Mouse (Mus musculus) gastrocnemius, adult 2 months (tissue): Measurements from ENCODE around the gene Vmn2r25. TPM values are rescaled to one million over a fixed set of nuclear protein-coding genes. Genes with fewer than 3 reads are reported as not detected.
"Not testable (repeated sequence)": the region's sequence is repeated elsewhere in the genome, so short reads cannot be mapped to it uniquely, and the experiment has no call there.

Source experiments
- DNase-seq: peaks from one replicate; pipeline ENCODE4 v3.0.0; 2022
- H3K27ac ChIP-seq: fragments of 200-600 bp; 2 replicates; pipeline ENCODE4 v1.8.1; 2022; ENCODE audit warnings: mild to moderate bottlenecking
- H3K4me3 ChIP-seq: fragments of 200-600 bp; 2 replicates; pipeline ENCODE4 v1.8.1; 2022; ENCODE audit warnings: mild to moderate bottlenecking, moderate library complexity
- CTCF ChIP-seq: fragments of 200-600 bp; IDR thresholded peaks from 2 replicates; pipeline ENCODE4 v1.8.1; 2022; ENCODE audit warnings: antibody characterized with exemption, mild to moderate bottlenecking, moderate library complexity
- intact Hi-C: fragments of 180-260 bp; cut with DNase I; formaldehyde crosslinking; loops from one replicate; pipeline ENCODE4 v1.15.1; 2025
- long read RNA-seq, 2 experiments: library from polyadenylated mRNA; stranded (forward); transcript quantifications; one replicate each; pipeline ENCODE4 v2.0.0; 2021
- total RNA-seq, 2 experiments: library from RNA; stranded (reverse); gene quantifications; 2 replicates each; pipeline ENCODE4 v1.2.3; 2021

Vmn2r25 gene
- not detected for total RNA-seq
- long read RNA-seq, experiment 1, result 0 reads
- long read RNA-seq, experiment 2, result 0 reads

- not testable (repeated sequence) for DNase-seq, H3K27ac ChIP-seq, H3K4me3 ChIP-seq
- intact Hi-C loops, result loop anchor here (10.0 kb wide), 1 partner anchor 171 kb away; the partner anchor contains the start of gene Vmn2r26
Measured at GRCm38 (mm10) chr6:123853363-123853762, at the start of gene Vmn2r25. Gene Vmn2r25, minus strand, starts transcription at chr6:123853463.

GRCm38 (mm10) chr6:123819951-123820350, 33.3 kb downstream of the Vmn2r25 start:
- H3K27ac ChIP-seq, result no peak overlapping the region
- no peak for DNase-seq
- intact Hi-C loops, result no loop called here
- TF ChIP-seq CTCF, result no peak
- no peak overlapping the region for H3K4me3 ChIP-seq

- DNase-seq, H3K27ac ChIP-seq, H3K4me3 ChIP-seq, intact Hi-C loops: not testable (repeated sequence)
Measured at GRCm38 (mm10) chr6:123810291-123810690, 43.0 kb downstream of the Vmn2r25 start.

- intact Hi-C loops, result no loop called here
- no peak for TF ChIP-seq CTCF
- Histone ChIP-seq H3K4me3 (no peak overlapping the region), H3K27ac (no peak overlapping the region)
- DNase-seq, result no peak
Measured at GRCm38 (mm10) chr6:123793746-123794145, 59.5 kb downstream of the Vmn2r25 start.

GRCm38 (mm10) chr6:123784857-123785256, 68.4 kb downstream of the Vmn2r25 start:
- no peak for DNase-seq
- Histone ChIP-seq H3K27ac (no peak overlapping the region), H3K4me3 (no peak overlapping the region)
- intact Hi-C loops, result no loop called here
- no peak for TF ChIP-seq CTCF

GRCm38 (mm10) chr6:123778579-123778978, 74.7 kb downstream of the Vmn2r25 start, which contains the start of gene Vmn2r24:
Gene Vmn2r24, plus strand, starts transcription at chr6:123778879.
- no peak for TF ChIP-seq CTCF
- H3K27ac ChIP-seq, result no peak within 1 kb of the TSS
- no peak within 1 kb of the TSS for H3K4me3 ChIP-seq
- intact Hi-C loops, result no loop called here
- no peak for DNase-seq

Other genes starting within 250 kb of the Vmn2r25 start
- gene Vmn2r22, start 202.7 kb downstream of the Vmn2r25 start, total RNA-seq, result not detected
- gene Vmn2r23, start 150.8 kb downstream of the Vmn2r25 start, total RNA-seq, result not detected
- gene Vmn2r24, start 74.6 kb downstream of the Vmn2r25 start, total RNA-seq, result not detected
- not detected for gene Vmn2r26, start 171.1 kb upstream of the Vmn2r25 start, total RNA-seq